Mouse (Mus musculus): ENCODE measurements around the gene Castor2. TPM values are rescaled to one million over a fixed set of nuclear protein-coding genes. Genes with fewer than 3 reads are reported as not detected.

Castor2 gene
- polyA plus RNA-seq, 1 experiment from 2014 or later = 12.3 TPM

DNA sequence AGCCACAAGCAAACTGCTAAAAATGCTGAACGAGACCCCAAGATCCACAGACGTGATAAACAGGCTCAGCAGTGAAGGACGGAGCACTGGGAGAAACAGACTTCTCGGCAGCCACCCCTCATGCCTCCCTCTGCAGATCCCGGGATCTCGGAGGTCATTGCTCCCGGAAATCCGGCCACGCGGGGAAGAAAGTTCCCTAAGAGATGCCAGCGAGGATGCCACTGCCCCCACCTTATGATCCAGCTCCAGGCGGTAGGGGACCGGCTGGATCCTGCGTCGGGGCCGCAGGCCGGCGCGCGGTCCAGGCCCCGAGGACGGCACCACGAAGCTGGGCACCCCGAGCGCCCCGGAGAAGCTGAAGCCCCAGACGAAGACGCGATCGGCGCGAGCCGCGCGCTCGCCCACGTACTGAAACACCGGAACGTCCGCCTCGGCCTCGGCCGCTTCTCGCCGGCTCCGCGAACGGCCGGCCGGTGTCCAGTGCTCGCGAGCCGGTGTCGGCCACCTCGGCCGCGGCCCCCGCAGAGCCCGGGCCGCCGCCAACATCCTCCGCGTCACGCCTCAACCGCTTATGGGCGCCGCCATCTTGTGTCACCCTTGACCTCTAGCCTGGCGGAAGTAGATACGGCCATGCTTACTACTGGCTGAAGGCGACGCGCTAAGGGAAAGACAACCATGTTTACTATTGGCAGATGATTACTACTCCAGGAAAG is 76.8 kb downstream of the Castor2 start, which contains the start of gene Rcc1l:
Rcc1l (minus strand) TSS at position 606 of the 713 bp plus-strand sequence.
- peak within 1 kb of the TSS; percentile 84 for H3K4me2 ChIP-seq (replicated peaks; ENCODE audit: low read depth, low read length)
- 0 out of 2 replicates have a peak within 1 kb of the TSS, but pooled peaks have one; percentile 20 for H3K27ac ChIP-seq (ENCODE audit: low read depth, low read length)
- peak within 1 kb of the TSS; percentile 65 for H3K9ac ChIP-seq (ENCODE audit: low read depth, low read length)
- WGBS = under 1% methylated on average over 42 of the region's 72 CpGs
- H3K4me1 ChIP-seq (replicated peaks; ENCODE audit: control insufficient read depth, insufficient read depth, low read length) = no peaks in the 10 kb centered on the region; the same call in none of the 2 replicates
- no peaks in the 10 kb centered on the region for H3K36me3 ChIP-seq (ENCODE audit: control insufficient read depth, insufficient read depth, low read length)
- H3K9me3 ChIP-seq (ENCODE audit: control insufficient read depth, low read length) = no peaks in the 10 kb centered on the region
- peak within 1 kb of the TSS; percentile 96 for H3K4me3 ChIP-seq (ENCODE audit: low read depth, low read length)
- DNase-seq (ENCODE audit: low spot score) (peak; percentile 89), ATAC-seq (ENCODE audit: low FRiP score) (peak; percentile 83)
- no peaks in the 10 kb centered on the region for H3K27me3 ChIP-seq (ENCODE audit: control insufficient read depth, insufficient read depth, low read length)

DNA sequence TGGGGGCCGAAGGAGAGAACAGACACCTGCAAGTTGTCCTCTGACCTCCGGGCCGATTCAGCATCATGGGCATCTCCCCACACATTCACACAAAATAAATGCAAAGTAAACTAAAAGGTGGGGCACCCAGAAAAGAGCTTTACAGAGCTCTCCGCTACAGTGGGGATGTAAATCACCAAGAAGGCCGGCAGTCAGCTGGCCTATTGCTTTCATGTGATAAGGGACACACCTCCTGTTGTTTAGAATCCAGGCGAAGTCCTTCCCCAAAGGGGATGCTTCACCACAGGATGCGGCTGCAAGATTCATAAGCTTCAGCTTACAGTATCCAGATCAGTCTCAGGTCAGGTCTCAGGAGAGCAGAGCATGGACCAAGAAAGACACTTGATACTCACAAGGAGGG is 79.0 kb downstream of the Castor2 start:
- no peaks in the 10 kb centered on the region for H3K36me3 ChIP-seq (ENCODE audit: control insufficient read depth, insufficient read depth, low read length)
- H3K9me3 ChIP-seq (ENCODE audit: control insufficient read depth, low read length) = no peaks in the 10 kb centered on the region
- 78% methylated on average over 7 of the region's 7 CpGs for WGBS
- no peak for ATAC-seq (ENCODE audit: low FRiP score)
- H3K4me1 ChIP-seq (replicated peaks; ENCODE audit: control insufficient read depth, insufficient read depth, low read length) = peaks cover 4% of the 10 kb centered on the region
- no peak for DNase-seq (ENCODE audit: low spot score)
- no peak overlapping the region for H3K4me2 ChIP-seq (replicated peaks; ENCODE audit: low read depth, low read length)
- H3K27ac ChIP-seq (ENCODE audit: low read depth, low read length) = no peak overlapping the region
- no peaks in the 10 kb centered on the region for H3K27me3 ChIP-seq (ENCODE audit: control insufficient read depth, insufficient read depth, low read length)
- H3K4me3 ChIP-seq (ENCODE audit: low read depth, low read length) = no peak overlapping the region
- no peak overlapping the region for H3K9ac ChIP-seq (ENCODE audit: low read depth, low read length)

- WGBS = 30% methylated on average over 7 of the region's 7 CpGs
- no peak overlapping the region for H3K27ac ChIP-seq (ENCODE audit: low read depth, low read length)
- no peak for ATAC-seq (ENCODE audit: low FRiP score)
Measured at GRCm38 (mm10) chr5:134179871-134180270, 80.4 kb downstream of the Castor2 start.

DNA sequence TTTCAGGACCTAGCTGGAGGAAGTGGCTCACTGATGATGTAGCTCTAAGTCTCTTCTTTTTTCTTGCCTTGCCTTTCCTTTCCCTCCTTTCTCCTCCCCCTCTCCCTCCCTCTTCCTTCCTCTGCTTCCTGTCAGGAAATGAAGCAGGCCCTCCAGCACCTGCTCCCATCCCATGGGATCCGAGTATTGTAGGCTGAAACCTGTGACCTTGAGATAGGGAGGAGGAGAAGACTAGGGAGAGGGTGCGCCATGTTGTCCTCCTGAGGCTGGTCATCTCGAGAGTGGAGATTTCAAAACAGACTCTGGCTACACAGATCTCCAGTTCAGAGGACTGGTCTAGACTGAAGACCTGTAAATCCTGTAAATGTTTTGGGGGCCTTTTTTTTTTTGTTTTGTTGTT is 82.7 kb downstream of the Castor2 start:
- 70% methylated on average over 3 of the region's 3 CpGs for WGBS
- no peak overlapping the region for H3K9ac ChIP-seq (ENCODE audit: low read depth, low read length)
- no peak overlapping the region for H3K27ac ChIP-seq (ENCODE audit: low read depth, low read length)
- H3K27me3 ChIP-seq (ENCODE audit: control insufficient read depth, insufficient read depth, low read length) = no peaks in the 10 kb centered on the region
- H3K4me1 ChIP-seq (replicated peaks; ENCODE audit: control insufficient read depth, insufficient read depth, low read length) = peaks cover 4% of the 10 kb centered on the region; the same call in 1 of the 2 replicates
- ATAC-seq (ENCODE audit: low FRiP score) = no peak
- H3K9me3 ChIP-seq (ENCODE audit: control insufficient read depth, low read length) = no peaks in the 10 kb centered on the region
- H3K4me2 ChIP-seq (replicated peaks; ENCODE audit: low read depth, low read length) = no peak overlapping the region
- no peaks in the 10 kb centered on the region for H3K36me3 ChIP-seq (ENCODE audit: control insufficient read depth, insufficient read depth, low read length)
- peak; percentile 19 for DNase-seq (ENCODE audit: low spot score)
- no peak overlapping the region for H3K4me3 ChIP-seq (ENCODE audit: low read depth, low read length)

More at GRCm38 (mm10) chr5:134179871-134180270, 80.4 kb downstream of the Castor2 start:
- H3K4me1 ChIP-seq (replicated peaks; ENCODE audit: control insufficient read depth, insufficient read depth, low read length) = peaks cover 4% of the 10 kb centered on the region; the same call in 1 of the 2 replicates
- H3K36me3 ChIP-seq (ENCODE audit: control insufficient read depth, insufficient read depth, low read length) = no peaks in the 10 kb centered on the region
- H3K4me2 ChIP-seq (replicated peaks; ENCODE audit: low read depth, low read length) = no peak overlapping the region
- no peaks in the 10 kb centered on the region for H3K9me3 ChIP-seq (ENCODE audit: control insufficient read depth, low read length)
- no peaks in the 10 kb centered on the region for H3K27me3 ChIP-seq (ENCODE audit: control insufficient read depth, insufficient read depth, low read length)
- no peak overlapping the region for H3K4me3 ChIP-seq (ENCODE audit: low read depth, low read length)
- H3K9ac ChIP-seq (ENCODE audit: low read depth, low read length) = no peak overlapping the region
- peak; percentile 86 for DNase-seq (ENCODE audit: low spot score)

DNA sequence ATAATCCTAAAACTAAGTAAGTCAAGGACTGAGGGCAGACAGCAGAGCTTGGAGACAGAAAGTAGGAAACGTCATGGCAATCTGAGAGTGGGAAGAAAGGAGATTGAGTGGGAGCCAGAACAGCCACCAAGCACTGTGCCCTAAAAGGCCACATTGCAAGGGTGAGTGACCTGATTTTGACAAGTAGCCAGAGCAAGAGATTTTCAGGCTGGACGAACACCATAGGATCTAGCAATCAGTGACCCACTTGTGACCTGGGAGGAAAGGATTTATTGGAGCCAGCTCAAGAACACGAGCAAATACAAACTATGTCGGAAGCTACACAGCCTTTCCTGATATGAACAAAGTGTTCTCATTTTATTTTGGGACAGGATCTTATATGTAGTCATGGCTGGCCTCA is 83.2 kb downstream of the Castor2 start:
- no peak overlapping the region for H3K4me3 ChIP-seq (ENCODE audit: low read depth, low read length)
- H3K27me3 ChIP-seq (ENCODE audit: control insufficient read depth, insufficient read depth, low read length) = no peaks in the 10 kb centered on the region
- H3K27ac ChIP-seq (ENCODE audit: low read depth, low read length) = no peak overlapping the region
- H3K9me3 ChIP-seq (ENCODE audit: control insufficient read depth, low read length) = no peaks in the 10 kb centered on the region
- DNase-seq (ENCODE audit: low spot score) = no peak
- no peak overlapping the region for H3K9ac ChIP-seq (ENCODE audit: low read depth, low read length)
- no peak for ATAC-seq (ENCODE audit: low FRiP score)
- no peaks in the 10 kb centered on the region for H3K36me3 ChIP-seq (ENCODE audit: control insufficient read depth, insufficient read depth, low read length)
- WGBS = 73% methylated on average over 4 of the region's 4 CpGs
- peaks cover 4% of the 10 kb centered on the region; the same call in 1 of the 2 replicates for H3K4me1 ChIP-seq (replicated peaks; ENCODE audit: control insufficient read depth, insufficient read depth, low read length)
- H3K4me2 ChIP-seq (replicated peaks; ENCODE audit: low read depth, low read length) = peak overlapping the region; percentile 72; the same call in 1 of the 2 replicates

DNA sequence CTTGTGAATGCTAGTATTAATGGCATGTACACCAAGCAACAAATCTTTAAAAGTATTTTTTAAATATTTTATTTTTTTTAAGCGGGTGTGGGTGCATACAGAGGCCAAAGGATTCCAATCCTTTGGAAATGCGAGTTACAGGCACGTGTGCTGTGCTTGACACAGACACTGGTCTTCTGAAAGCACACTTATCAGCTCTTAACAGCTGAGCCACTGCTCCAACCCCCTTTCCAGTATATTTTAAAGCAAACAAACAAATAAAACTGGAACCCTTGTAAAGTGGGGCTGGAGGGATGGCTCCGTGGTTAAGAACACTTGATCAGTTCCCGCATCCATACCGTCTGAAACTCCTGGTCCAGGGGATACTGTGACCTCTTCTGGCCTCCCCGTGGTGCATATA is 83.7 kb downstream of the Castor2 start:
- Histone ChIP-seq H3K27ac (ENCODE audit: low read depth, low read length) (no peak overlapping the region), H3K4me1 (replicated peaks; ENCODE audit: control insufficient read depth, insufficient read depth, low read length) (peaks cover 4% of the 10 kb centered on the region; the same call in 1 of the 2 replicates), H3K9me3 (ENCODE audit: control insufficient read depth, low read length) (no peaks in the 10 kb centered on the region), H3K27me3 (ENCODE audit: control insufficient read depth, insufficient read depth, low read length) (no peaks in the 10 kb centered on the region), H3K36me3 (ENCODE audit: control insufficient read depth, insufficient read depth, low read length) (no peaks in the 10 kb centered on the region), H3K9ac (ENCODE audit: low read depth, low read length) (peak overlapping the region; percentile 85), H3K4me3 (ENCODE audit: low read depth, low read length) (peak overlapping the region; percentile 72), H3K4me2 (replicated peaks; ENCODE audit: low read depth, low read length) (peak overlapping the region; percentile 72)
- no peak for DNase-seq (ENCODE audit: low spot score)
- WGBS = 56% methylated on average over 7 of the region's 7 CpGs
- no peak for ATAC-seq (ENCODE audit: low FRiP score)

DNA sequence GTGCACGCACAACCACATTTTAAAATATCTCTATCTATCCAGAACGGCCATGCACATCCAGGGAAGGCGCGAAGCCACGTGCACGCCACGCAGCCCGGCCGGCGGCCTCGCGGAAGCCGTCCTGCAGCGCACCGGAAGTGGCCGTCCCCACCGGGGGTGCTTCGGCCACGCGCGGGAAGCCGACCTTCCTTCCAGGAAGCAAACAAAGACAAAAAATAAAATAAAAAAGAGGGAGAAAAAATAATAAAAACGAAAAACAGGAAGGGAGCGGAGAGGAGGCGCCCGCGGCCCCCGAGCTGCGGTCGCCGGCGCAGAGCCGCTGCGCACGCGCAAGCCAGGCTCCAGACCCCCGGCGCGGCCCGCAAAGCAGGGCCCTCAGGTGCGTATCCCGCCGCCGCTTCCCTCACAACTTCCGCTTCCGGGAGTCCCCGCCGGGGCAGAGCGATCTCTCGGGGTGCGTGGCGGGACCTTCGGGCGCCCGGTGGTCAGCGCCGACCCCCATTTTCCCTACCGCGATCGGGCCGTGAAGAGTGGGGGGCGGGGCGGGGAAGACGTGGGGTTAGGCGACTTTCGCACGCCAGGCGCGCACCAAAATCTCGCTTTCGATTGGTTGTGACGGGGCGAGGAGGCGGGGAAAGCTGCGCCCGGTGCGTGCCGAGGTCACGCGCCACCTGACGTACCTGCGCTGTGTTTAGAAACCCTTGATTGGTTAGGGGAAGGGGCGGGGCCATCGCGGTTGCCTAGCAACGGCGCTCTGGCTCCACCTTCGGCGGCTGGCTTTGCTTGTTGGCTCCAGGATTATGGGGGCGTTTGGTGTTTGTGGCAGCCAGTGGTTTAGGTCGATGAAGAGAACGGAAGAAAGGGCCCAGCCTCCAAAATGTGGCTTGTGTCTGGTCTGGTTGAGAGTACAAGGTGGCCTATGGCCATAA is 84.6 kb downstream of the Castor2 start, which contains the start of gene Gtf2ird2:
Gtf2ird2 (plus strand) TSS at position 140 of the 929 bp plus-strand sequence.
- peak within 1 kb of the TSS; percentile 91 for H3K27ac ChIP-seq (ENCODE audit: low read depth, low read length)
- peak; percentile 96 for ATAC-seq (ENCODE audit: low FRiP score)
- under 1% methylated on average over 85 of the region's 92 CpGs for WGBS

DNA sequence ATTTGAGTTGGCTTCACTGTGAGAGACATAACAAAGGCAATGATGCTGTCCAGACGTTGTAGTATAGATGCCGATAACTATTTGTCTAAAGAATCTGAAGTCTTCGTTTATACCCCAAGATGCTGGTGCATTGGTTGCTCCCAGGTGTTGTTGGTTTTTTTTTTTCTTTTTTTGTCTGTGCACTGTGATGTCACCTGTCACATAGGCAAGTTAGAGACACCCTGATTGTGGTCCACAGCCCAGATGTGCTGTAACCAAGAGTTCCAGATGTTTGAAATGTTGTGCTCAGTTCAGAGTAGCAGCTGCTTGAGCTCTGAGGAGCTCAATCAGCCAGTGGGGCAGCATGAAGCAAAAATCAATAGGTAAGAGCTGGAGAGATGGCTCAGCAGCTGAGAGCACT is 86.5 kb downstream of the Castor2 start:
- no peak for ATAC-seq (ENCODE audit: low FRiP score)

More for the DNA sequence above, 84.6 kb downstream of the Castor2 start, which contains the start of gene Gtf2ird2:
- H3K27me3 ChIP-seq (ENCODE audit: control insufficient read depth, insufficient read depth, low read length) = no peaks in the 10 kb centered on the region
- H3K9me3 ChIP-seq (ENCODE audit: control insufficient read depth, low read length) = no peaks in the 10 kb centered on the region
- H3K4me2 ChIP-seq (replicated peaks; ENCODE audit: low read depth, low read length) = peak within 1 kb of the TSS; percentile 72
- no peaks in the 10 kb centered on the region for H3K36me3 ChIP-seq (ENCODE audit: control insufficient read depth, insufficient read depth, low read length)
- peak within 1 kb of the TSS; percentile 85 for H3K9ac ChIP-seq (ENCODE audit: low read depth, low read length)
- peaks cover 4% of the 10 kb centered on the region; the same call in 1 of the 2 replicates for H3K4me1 ChIP-seq (replicated peaks; ENCODE audit: control insufficient read depth, insufficient read depth, low read length)
- peak; percentile 99 for DNase-seq (ENCODE audit: low spot score)
- peak within 1 kb of the TSS; percentile 72 for H3K4me3 ChIP-seq (ENCODE audit: low read depth, low read length)

More for the DNA sequence above, 86.5 kb downstream of the Castor2 start:
- Histone ChIP-seq H3K27me3 (ENCODE audit: control insufficient read depth, insufficient read depth, low read length) (no peaks in the 10 kb centered on the region), H3K9ac (ENCODE audit: low read depth, low read length) (no peak overlapping the region), H3K9me3 (ENCODE audit: control insufficient read depth, low read length) (no peaks in the 10 kb centered on the region), H3K4me3 (ENCODE audit: low read depth, low read length) (no peak overlapping the region), H3K36me3 (ENCODE audit: control insufficient read depth, insufficient read depth, low read length) (no peaks in the 10 kb centered on the region), H3K27ac (ENCODE audit: low read depth, low read length) (no peak overlapping the region), H3K4me1 (replicated peaks; ENCODE audit: control insufficient read depth, insufficient read depth, low read length) (peaks cover 4% of the 10 kb centered on the region; the same call in 1 of the 2 replicates), H3K4me2 (replicated peaks; ENCODE audit: low read depth, low read length) (no peak overlapping the region)
- WGBS = 89% methylated on average over 3 of the region's 3 CpGs
- no peak for DNase-seq (ENCODE audit: low spot score)

Measured in hindbrain, embryonic 11.5 days (tissue).